Mouse (Mus musculus) embryonic facial prominence, embryonic 10.5 days (tissue): ENCODE data around the gene Nedd9. TPM values are rescaled to one million over a fixed set of nuclear protein-coding genes. Genes with fewer than 3 reads are reported as not detected.

Source experiments
- DNase-seq: peaks from one replicate; pipeline ENCODE4 v3.0.0-alpha.2; 2017; ENCODE audit warnings: low spot score
- H3K27ac ChIP-seq: fragments of 300-500 bp; sonication (generic); replicated peaks from 2 replicates; pipeline ENCODE4 v1.5.1; 2016; ENCODE audit warnings: mild to moderate bottlenecking
- H3K27me3 ChIP-seq: fragments of 300-500 bp; sonication (generic); replicated peaks from 2 replicates; pipeline ENCODE4 v1.6.1; 2016; ENCODE audit warnings: low read depth, mild to moderate bottlenecking; ENCODE audit not compliant: poor library complexity, severe bottlenecking
- H3K36me3 ChIP-seq: fragments of 300-500 bp; sonication (generic); replicated peaks from 2 replicates; pipeline ENCODE4 v1.6.1; 2016; ENCODE audit warnings: mild to moderate bottlenecking, moderate library complexity
- H3K4me1 ChIP-seq: fragments of 300-500 bp; sonication (generic); 2 replicates; pipeline ENCODE4 v1.6.1; 2016
- H3K4me3 ChIP-seq: fragments of 300-500 bp; sonication (generic); 2 replicates; pipeline ENCODE4 v1.5.1; 2016; ENCODE audit warnings: mild to moderate bottlenecking, moderate library complexity
- H3K9me3 ChIP-seq: fragments of 300-500 bp; sonication (generic); 2 replicates; pipeline ENCODE4 v1.6.1; 2016; ENCODE audit warnings: mild to moderate bottlenecking
- WGBS: fragments of 180-500 bp; shearing (Covaris S2); methylation state at CpG from one replicate; pipeline ENCODE4 v1.1.7; 2016; 5-methylcytosine and 5-hydroxymethylcytosine counted together
- polyA plus RNA-seq: library from polyadenylated mRNA; unstranded; fragments of >200 nt; fragmentation: Nextera tagmentation; extraction: Ambion mirVana; gene quantifications from 2 replicates; pipeline ENCODE4 v1.2.1, GENCODE M21; 2016

Nedd9 gene
- polyA plus RNA-seq, 1 experiment from 2014 or later = 19.1 TPM

GRCm38 (mm10) chr13:41510631-41511419, 23.7 kb upstream of the Nedd9 start:
- WGBS = 52% methylated on average over 7 of the region's 7 CpGs
- no peak for DNase-seq
- Histone ChIP-seq H3K4me1 (peaks cover 35% of the 10 kb centered on the region), H3K27me3 (0 out of 2 replicates have a peak, but pooled peaks cover 8% of the 10 kb centered on the region), H3K27ac (no peak overlapping the region), H3K9me3 (no peaks in the 10 kb centered on the region), H3K36me3 (no peaks in the 10 kb centered on the region), H3K4me3 (no peak overlapping the region)

GRCm38 (mm10) chr13:41505594-41505993, 18.4 kb upstream of the Nedd9 start:
- Histone ChIP-seq H3K36me3 (no peaks in the 10 kb centered on the region), H3K9me3 (no peaks in the 10 kb centered on the region), H3K27me3 (0 out of 2 replicates have a peak, but pooled peaks cover 7% of the 10 kb centered on the region), H3K4me3 (no peak overlapping the region), H3K4me1 (peaks cover 6% of the 10 kb centered on the region), H3K27ac (no peak overlapping the region)
- WGBS = 80% methylated on average over 2 of the region's 2 CpGs
- no peak for DNase-seq

GRCm38 (mm10) chr13:41504997-41505396, 17.8 kb upstream of the Nedd9 start:
- H3K4me1 ChIP-seq = 0 out of 2 replicates have a peak, but pooled peaks cover 2% of the 10 kb centered on the region
- DNase-seq = no peak
- no peak overlapping the region for H3K27ac ChIP-seq
- H3K4me3 ChIP-seq = no peak overlapping the region
- 91% methylated on average over 2 of the region's 2 CpGs for WGBS
- 0 out of 2 replicates have a peak, but pooled peaks cover 7% of the 10 kb centered on the region for H3K27me3 ChIP-seq
- H3K9me3 ChIP-seq = no peaks in the 10 kb centered on the region
- no peaks in the 10 kb centered on the region for H3K36me3 ChIP-seq

- 87% methylated on average over 2 of the region's 2 CpGs for WGBS
These were observed 17.3 kb upstream of the Nedd9 start for GRCm38 (mm10) chr13:41504448-41504847.

GRCm38 (mm10) chr13:41502917-41503301, 15.7 kb upstream of the Nedd9 start:
- H3K27ac ChIP-seq = no peak overlapping the region
- no peak overlapping the region for H3K4me3 ChIP-seq
- 83% methylated on average over 2 of the region's 2 CpGs for WGBS
- no peaks in the 10 kb centered on the region for H3K36me3 ChIP-seq
- 0 out of 2 replicates have a peak, but pooled peaks cover 3% of the 10 kb centered on the region for H3K27me3 ChIP-seq
- H3K4me1 ChIP-seq = peaks cover 10% of the 10 kb centered on the region; the same call in 1 of the 2 replicates
- no peaks in the 10 kb centered on the region for H3K9me3 ChIP-seq
- no peak for DNase-seq

More at GRCm38 (mm10) chr13:41504448-41504847, 17.3 kb upstream of the Nedd9 start:
- no peak for DNase-seq
- 0 out of 2 replicates have a peak, but pooled peaks cover 2% of the 10 kb centered on the region for H3K4me1 ChIP-seq
- H3K9me3 ChIP-seq = no peaks in the 10 kb centered on the region
- 0 out of 2 replicates have a peak, but pooled peaks cover 4% of the 10 kb centered on the region for H3K27me3 ChIP-seq
- H3K4me3 ChIP-seq = no peak overlapping the region
- H3K27ac ChIP-seq = no peak overlapping the region
- no peaks in the 10 kb centered on the region for H3K36me3 ChIP-seq

- Histone ChIP-seq H3K4me3 (no peak overlapping the region), H3K27ac (no peak overlapping the region), H3K27me3 (0 out of 2 replicates have a peak, but pooled peaks cover 3% of the 10 kb centered on the region), H3K9me3 (no peaks in the 10 kb centered on the region), H3K36me3 (no peaks in the 10 kb centered on the region), H3K4me1 (peaks cover 14% of the 10 kb centered on the region; the same call in 1 of the 2 replicates)
- 74% methylated on average over 12 of the region's 12 CpGs for WGBS
- no peak for DNase-seq
These were observed 15.2 kb upstream of the Nedd9 start for GRCm38 (mm10) chr13:41502136-41502916.

- H3K4me1 ChIP-seq = peaks cover 14% of the 10 kb centered on the region; the same call in 1 of the 2 replicates
- WGBS = 92% methylated on average over 3 of the region's 3 CpGs
- H3K9me3 ChIP-seq = no peaks in the 10 kb centered on the region
- 0 out of 2 replicates have a peak, but pooled peaks cover 3% of the 10 kb centered on the region for H3K27me3 ChIP-seq
- DNase-seq = no peak
- no peak overlapping the region for H3K27ac ChIP-seq
- no peaks in the 10 kb centered on the region for H3K36me3 ChIP-seq
- H3K4me3 ChIP-seq = no peak overlapping the region
These were observed 13.6 kb upstream of the Nedd9 start for GRCm38 (mm10) chr13:41500793-41501192.

- H3K9me3 ChIP-seq = no peaks in the 10 kb centered on the region
These were observed 11.5 kb upstream of the Nedd9 start for GRCm38 (mm10) chr13:41498611-41499121.

GRCm38 (mm10) chr13:41494681-41495080, 7.5 kb upstream of the Nedd9 start:
- 88% methylated on average over 2 of the region's 2 CpGs for WGBS
- no peak for DNase-seq
- no peak overlapping the region for H3K27ac ChIP-seq
- H3K4me3 ChIP-seq = no peak overlapping the region
- H3K36me3 ChIP-seq = no peaks in the 10 kb centered on the region
- no peaks in the 10 kb centered on the region for H3K27me3 ChIP-seq
- peaks cover 24% of the 10 kb centered on the region for H3K4me1 ChIP-seq
- no peaks in the 10 kb centered on the region for H3K9me3 ChIP-seq

More at GRCm38 (mm10) chr13:41498611-41499121, 11.5 kb upstream of the Nedd9 start:
- Histone ChIP-seq H3K4me3 (no peak overlapping the region), H3K36me3 (no peaks in the 10 kb centered on the region), H3K27me3 (0 out of 2 replicates have a peak, but pooled peaks cover 3% of the 10 kb centered on the region), H3K27ac (no peak overlapping the region), H3K4me1 (peaks cover 14% of the 10 kb centered on the region; the same call in 1 of the 2 replicates)
- 84% methylated on average over 2 of the region's 2 CpGs for WGBS
- DNase-seq = no peak

GRCm38 (mm10) chr13:41491981-41492702, 5.0 kb upstream of the Nedd9 start:
- H3K4me1 ChIP-seq = peaks cover 21% of the 10 kb centered on the region
- no peaks in the 10 kb centered on the region for H3K27me3 ChIP-seq
- WGBS = 81% methylated on average over 8 of the region's 8 CpGs
- no peaks in the 10 kb centered on the region for H3K36me3 ChIP-seq
- no peaks in the 10 kb centered on the region for H3K9me3 ChIP-seq
- DNase-seq = no peak
- no peak overlapping the region for H3K27ac ChIP-seq
- no peak overlapping the region for H3K4me3 ChIP-seq

GRCm38 (mm10) chr13:41491522-41491921, 4.4 kb upstream of the Nedd9 start:
- Histone ChIP-seq H3K9me3 (no peaks in the 10 kb centered on the region), H3K4me1 (peaks cover 27% of the 10 kb centered on the region), H3K36me3 (no peaks in the 10 kb centered on the region), H3K4me3 (no peak overlapping the region), H3K27ac (no peak overlapping the region), H3K27me3 (no peaks in the 10 kb centered on the region)
- DNase-seq = no peak
- 87% methylated on average over 7 of the region's 7 CpGs for WGBS

GRCm38 (mm10) chr13:41490282-41490681, 3.1 kb upstream of the Nedd9 start:
- no peak overlapping the region for H3K4me3 ChIP-seq
- H3K27ac ChIP-seq = no peak overlapping the region
- no peaks in the 10 kb centered on the region for H3K9me3 ChIP-seq
- DNase-seq = no peak
- 83% methylated on average over 8 of the region's 8 CpGs for WGBS
- H3K27me3 ChIP-seq = no peaks in the 10 kb centered on the region
- no peaks in the 10 kb centered on the region for H3K36me3 ChIP-seq
- peaks cover 27% of the 10 kb centered on the region for H3K4me1 ChIP-seq
